Mouse (Mus musculus): ENCODE data around the gene Atg10.

DNA sequence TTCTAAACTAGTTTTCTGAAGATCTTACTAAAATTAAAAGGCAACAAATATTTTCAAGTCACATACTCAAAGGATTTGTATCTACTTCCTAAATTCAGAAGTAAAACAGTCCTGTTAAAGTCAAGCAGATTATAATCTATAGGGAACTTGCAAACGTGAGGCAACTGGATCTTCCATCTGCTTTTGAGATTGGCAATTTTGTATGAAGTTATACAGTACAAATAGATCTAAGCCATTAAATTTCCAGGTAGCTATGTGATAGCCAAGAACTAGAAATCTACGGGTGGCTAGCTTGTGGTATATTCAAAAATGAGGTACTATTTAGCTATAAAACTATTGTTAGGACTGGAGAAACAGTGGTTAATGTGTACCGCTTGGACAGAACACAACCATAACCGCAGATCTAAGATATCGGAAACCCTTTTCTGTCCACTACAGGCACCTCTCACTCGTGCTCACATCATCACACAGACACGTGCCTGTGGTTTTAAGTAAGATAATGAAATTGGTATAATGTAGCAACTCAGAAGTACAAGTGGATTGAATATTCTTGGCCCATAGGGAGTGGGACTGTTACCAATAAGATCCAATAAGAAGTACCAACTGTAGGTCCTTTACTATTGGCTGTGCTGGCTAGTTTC, 297.5 kb downstream of the Atg10 start:
- TF ChIP-seq CTCF (IDR thresholded peaks at IDR 0.05; ENCODE audit: low read depth) (no peak), EP300 (IDR thresholded peaks at IDR 0.05; ENCODE audit: low read depth) (no peak)
